ENCODE assay signal across 8 mouse cellular contexts in the genomic region with DNA sequence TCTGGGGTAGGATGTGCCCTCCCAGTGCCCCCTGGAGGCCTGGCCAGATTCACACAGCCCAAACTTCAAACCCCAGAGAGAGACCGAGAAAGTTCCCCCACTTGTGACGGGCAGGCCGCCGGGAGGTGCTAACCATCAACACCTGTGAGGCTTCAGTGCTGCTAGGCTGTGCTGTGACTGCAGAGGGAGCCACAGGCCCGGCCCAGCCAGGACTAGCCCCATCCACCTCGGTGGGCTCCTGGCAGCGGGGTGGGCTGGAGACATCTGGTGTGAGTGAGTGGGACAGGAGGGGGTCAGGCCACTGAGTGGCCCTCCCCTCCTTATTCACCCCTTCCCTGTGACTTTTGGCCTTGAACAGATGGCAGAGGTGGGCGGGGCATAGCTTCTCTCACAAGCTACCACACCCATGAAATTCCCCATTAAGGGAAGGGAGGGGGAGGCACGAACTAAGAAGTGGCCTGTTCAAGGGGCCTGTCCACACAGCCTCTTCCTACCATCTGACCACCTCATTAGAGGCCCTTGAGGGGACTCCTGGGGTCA.
DNase-seq lines count a peak whose midpoint lies in the region; ATAC-seq and TF ChIP-seq lines count a peak whose summit lies in the region.

No protein-coding gene starts in this region.

- no peaks in the 10 kb centered on the region for H3K9me3 ChIP-seq in CH12.LX (replicated peaks; ENCODE audit: low read length)
- no peaks in the 10 kb centered on the region for H3K9me3 ChIP-seq in forebrain, embryonic 16.5 days (ENCODE audit: control insufficient read depth, low read length)
- H3K9me3 ChIP-seq in liver, postnatal 0 days (ENCODE audit: low read length): no peaks in the 10 kb centered on the region

- TF ChIP-seq POLR2A in CH12.LX (IDR thresholded peaks at IDR 0.05; ENCODE audit: low read depth, low read length): no peak
- no peak for TF ChIP-seq POLR2A in olfactory bulb, adult 2 months (IDR thresholded peaks at IDR 0.05; ENCODE audit: insufficient read depth, low read depth, low read length)

- H3K4me3 ChIP-seq in CH12.LX (replicated peaks in 1 of 3; ENCODE audit: low read depth in 2 of 3, low read length in 2 of 3, poor library complexity in 1 of 3): no peak overlapping the region
- no peak overlapping the region for H3K4me3 ChIP-seq in forebrain, embryonic 16.5 days (replicated peaks; ENCODE audit: low read length)
- no peak overlapping the region for H3K4me3 ChIP-seq in liver, postnatal 0 days (ENCODE audit: low read depth, low read length)
- H3K4me3 ChIP-seq in olfactory bulb, adult 2 months (ENCODE audit: insufficient read depth, low read depth, low read length): no peak overlapping the region

- TF ChIP-seq CTCF in CH12.LX (conservative IDR thresholded peaks at IDR 0.05 in 1 of 2, IDR thresholded peaks at IDR 0.05 in 1 of 2; ENCODE audit: low read depth in 2 of 2, low read length in 2 of 2): peak; percentile 25 to 97; a peak in 2 of 4 replicates
- peak; percentile 82 for TF ChIP-seq CTCF in liver, postnatal 0 days (IDR thresholded peaks at IDR 0.05; ENCODE audit: low read depth)
- TF ChIP-seq CTCF in olfactory bulb, adult 2 months (IDR thresholded peaks at IDR 0.05; ENCODE audit: insufficient read depth, low read depth, low read length): peak; percentile 34; the same call in 1 of the 2 replicates

- peak overlapping the region; percentile 13; the same call in 1 of the 2 replicates for H3K4me2 ChIP-seq in CH12.LX (ENCODE audit: insufficient read depth, low read depth, poor library complexity, severe bottlenecking)
- no peak overlapping the region for H3K4me2 ChIP-seq in forebrain, embryonic 16.5 days (ENCODE audit: low read length)
- no peak overlapping the region for H3K4me2 ChIP-seq in liver, postnatal 0 days (ENCODE audit: low read depth, low read length)

- peak; percentile 81 for TF ChIP-seq RAD21 in CH12.LX (IDR thresholded peaks at IDR 0.05; ENCODE audit: low read depth, low read length)

- peak; percentile 42; the same call in 1 of the 2 replicates for ATAC-seq in forebrain, embryonic 16.5 days
- ATAC-seq in liver, postnatal 0 days: peak; percentile 30; the same call in 1 of the 2 replicates

- H3K4me1 ChIP-seq in CH12.LX (ENCODE audit: control insufficient read depth in 1 of 2, insufficient read depth in 2 of 2): peaks cover 41 to 66% of the 10 kb centered on the region in 2 experiments
- peaks cover 62% of the 10 kb centered on the region for H3K4me1 ChIP-seq in forebrain, embryonic 16.5 days (replicated peaks; ENCODE audit: control insufficient read depth, insufficient read depth, low read length)
- H3K4me1 ChIP-seq in liver, postnatal 0 days (ENCODE audit: insufficient read depth): peaks cover 33% of the 10 kb centered on the region
- H3K4me1 ChIP-seq in olfactory bulb, adult 2 months (ENCODE audit: control insufficient read depth, insufficient read depth, low read length): peaks cover 44% of the 10 kb centered on the region

- H3K79me2 ChIP-seq in CH12.LX (replicated peaks; ENCODE audit: control insufficient read depth, extremely low read depth, insufficient read depth, poor library complexity, severe bottlenecking): no peaks in the 10 kb centered on the region

- dilution Hi-C loops in CH12.LX (cut with MboI; ENCODE audit: extremely low pct_ligation_motif_present, extremely low pct_unique_long_range_greater_than_20kb, low sequenced_read_pairs): no loop called here

- peaks cover 22% of the 10 kb centered on the region for H3K27me3 ChIP-seq in CH12.LX (replicated peaks)
- no peaks in the 10 kb centered on the region for H3K27me3 ChIP-seq in forebrain, embryonic 16.5 days (replicated peaks; ENCODE audit: control insufficient read depth, insufficient read depth, low read length)
- H3K27me3 ChIP-seq in liver, postnatal 0 days (ENCODE audit: insufficient read depth, low read length): no peaks in the 10 kb centered on the region

- no peak overlapping the region for H3K27ac ChIP-seq in CH12.LX (ENCODE audit: insufficient read depth, low read depth)
- H3K27ac ChIP-seq in forebrain, embryonic 16.5 days (ENCODE audit: low read length): no peak overlapping the region
- H3K27ac ChIP-seq in liver, postnatal 0 days (ENCODE audit: low read depth): no peak overlapping the region
- no peak overlapping the region for H3K27ac ChIP-seq in olfactory bulb, adult 2 months (ENCODE audit: insufficient read depth, low read depth, low read length)

- peak; percentile 77 for DNase-seq in CH12.LX (ENCODE audit: extremely low read depth)
- DNase-seq in ZHBTc4 (ENCODE audit: low read depth, low spot score): peak; percentile 79
- DNase-seq in hindlimb bud, embryonic 11.5 days (ENCODE audit: extremely low spot score, low read depth, low spot score): peak; percentile 73
- DNase-seq in liver, postnatal 0 days: peak; percentile 67
- DNase-seq in layer of hippocampus, adult 8-10 months (ENCODE audit: low spot score in 2 of 2): no peak
- no peak for DNase-seq in adipocyte (ENCODE audit: low spot score)

- in situ Hi-C loops in CH12.LX (cut with MboI; ENCODE audit: low pct_ligation_motif_present, low pct_unique_long_range_greater_than_20kb, low sequenced_read_pairs): loop anchor here (5.0 kb wide), 2 partner anchors 85 to 130 kb away; no protein-coding TSS in a partner anchor

- H3K9ac ChIP-seq in CH12.LX (ENCODE audit: insufficient read depth, low read depth): no peak overlapping the region
- no peak overlapping the region for H3K9ac ChIP-seq in forebrain, embryonic 16.5 days (replicated peaks; ENCODE audit: low read depth, low read length)
- H3K9ac ChIP-seq in liver, postnatal 0 days (replicated peaks): no peak overlapping the region

- TF ChIP-seq EP300 in CH12.LX (IDR thresholded peaks at IDR 0.05; ENCODE audit: low read length): no peak
- no peak for TF ChIP-seq EP300 in liver, postnatal 0 days (IDR thresholded peaks at IDR 0.05; ENCODE audit: low read depth)

- WGBS in forebrain, embryonic 16.5 days: 13% methylated on average over 9 of the region's 9 CpGs
- WGBS in liver, postnatal 0 days (ENCODE audit: insufficient replicate concordance): 34% methylated on average over 9 of the region's 9 CpGs
- 51% methylated on average over 8 of the region's 9 CpGs for WGBS in olfactory bulb, adult 2 months

- no peaks in the 10 kb centered on the region for H3K36me3 ChIP-seq in CH12.LX (replicated peaks in 1 of 2; ENCODE audit: control insufficient read depth in 1 of 2, insufficient read depth in 1 of 2, low read length in 1 of 2)
- no peaks in the 10 kb centered on the region for H3K36me3 ChIP-seq in forebrain, embryonic 16.5 days (ENCODE audit: control insufficient read depth, insufficient read depth)
- H3K36me3 ChIP-seq in liver, postnatal 0 days (replicated peaks; ENCODE audit: insufficient read depth, low read length): no peaks in the 10 kb centered on the region

TF ChIP-seq in CH12.LX, 34 proteins besides CTCF, POLR2A, EP300 and RAD21:
- no peak for TF ChIP-seq GABPA (IDR thresholded peaks at IDR 0.05; ENCODE audit: insufficient replicate concordance, low read depth, low read length)
- TF ChIP-seq ZC3H11A (IDR thresholded peaks at IDR 0.05; ENCODE audit: low read depth, low read length): peak; percentile 55
- peak; percentile 84 for TF ChIP-seq MAZ (IDR thresholded peaks at IDR 0.05; ENCODE audit: low read depth, low read length)
- peak; percentile 25; the same call in 1 of the 2 replicates for TF ChIP-seq IRF4 (IDR thresholded peaks at IDR 0.05; ENCODE audit: low read depth, low read length)
- TF ChIP-seq NELFE (IDR thresholded peaks at IDR 0.05; ENCODE audit: low read depth, low read length): peak; percentile 21; the same call in 1 of the 2 replicates
- TF ChIP-seq MEF2A (IDR thresholded peaks at IDR 0.05; ENCODE audit: borderline replicate concordance, low read depth, low read length): peak; percentile 26; the same call in 1 of the 2 replicates
- TF ChIP-seq ELF1 (IDR thresholded peaks at IDR 0.05; ENCODE audit: low read depth, low read length): 0 out of 2 replicates have a peak, but pooled peaks have one; percentile 24
- peak; percentile 62; the same call in 1 of the 2 replicates for TF ChIP-seq TCF12 (IDR thresholded peaks at IDR 0.05; ENCODE audit: low read depth, low read length)
- TF ChIP-seq MAFK (IDR thresholded peaks at IDR 0.05; ENCODE audit: insufficient replicate concordance, low read length): no peak
- TF ChIP-seq SMC3 (IDR thresholded peaks at IDR 0.05; ENCODE audit: low read depth, low read length): peak; percentile 93
- no peak for TF ChIP-seq PAX5 (IDR thresholded peaks at IDR 0.05; ENCODE audit: low read length)
- no peak for TF ChIP-seq HCFC1 (IDR thresholded peaks at IDR 0.05; ENCODE audit: low read depth, low read length)

Comparison
In these comparisons a context has a peak if more than half of its experiments do, and no peak if none do; other contexts are left out.
1. DNase-seq: peak in CH12.LX (single experiment), ZHBTc4 (single experiment), hindlimb bud, embryonic 11.5 days (single experiment) and liver, postnatal 0 days (single experiment); none in layer of hippocampus, adult 8-10 months (0 of 2) and adipocyte (single experiment).
2. Peak in every context shown above with its lines, with median percentiles within 50 percentile points of each other: CTCF ChIP-seq.